Mouse (Mus musculus): Measurements from ENCODE around the gene Rap1b. TPM values are rescaled to one million over a fixed set of nuclear protein-coding genes. Genes with fewer than 3 reads are reported as not detected.

The Rap1b gene
- polyA plus RNA-seq, 1 experiment from 2014 or later = 181 TPM

DNA sequence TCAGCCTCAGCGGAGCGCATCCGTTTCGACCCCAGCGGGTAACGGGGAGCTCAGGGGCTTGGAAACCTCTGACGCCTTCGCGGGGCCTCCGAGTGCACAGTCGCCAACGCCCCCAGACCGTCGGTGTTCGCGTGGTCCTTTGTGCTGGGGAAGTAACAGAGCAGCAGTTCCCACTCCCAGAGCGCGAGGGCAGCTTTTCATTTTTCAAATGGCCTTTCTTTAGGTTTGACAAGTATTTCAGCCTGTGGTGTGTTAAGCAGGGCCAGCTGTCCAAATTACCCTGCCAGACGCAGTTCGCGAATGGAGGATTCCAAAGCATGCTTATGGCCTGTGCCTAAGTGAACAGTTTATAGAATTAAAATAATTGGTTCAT is 411 bp upstream of the Rap1b start:
- Histone ChIP-seq H3K9me3 (ENCODE audit: control insufficient read depth, low read length) (no peaks in the 10 kb centered on the region), H3K27me3 (ENCODE audit: control insufficient read depth, insufficient read depth, low read length) (no peaks in the 10 kb centered on the region), H3K27ac (peak overlapping the region; percentile 99), H3K4me1 (replicated peaks; ENCODE audit: control insufficient read depth, insufficient read depth, low read length) (peaks cover 27% of the 10 kb centered on the region), H3K9ac (peak overlapping the region; percentile 95), H3K4me2 (replicated peaks) (peak overlapping the region; percentile 84), H3K36me3 (replicated peaks; ENCODE audit: control insufficient read depth, insufficient read depth) (no peaks in the 10 kb centered on the region), H3K4me3 (replicated peaks; ENCODE audit: low read length) (peak overlapping the region; percentile 89)
- peak; percentile 92 for ATAC-seq (ENCODE audit: low FRiP score)
- under 1% methylated on average over 21 of the region's 21 CpGs for WGBS
- DNase-seq (ENCODE audit: low spot score) = peak; percentile 76

DNA sequence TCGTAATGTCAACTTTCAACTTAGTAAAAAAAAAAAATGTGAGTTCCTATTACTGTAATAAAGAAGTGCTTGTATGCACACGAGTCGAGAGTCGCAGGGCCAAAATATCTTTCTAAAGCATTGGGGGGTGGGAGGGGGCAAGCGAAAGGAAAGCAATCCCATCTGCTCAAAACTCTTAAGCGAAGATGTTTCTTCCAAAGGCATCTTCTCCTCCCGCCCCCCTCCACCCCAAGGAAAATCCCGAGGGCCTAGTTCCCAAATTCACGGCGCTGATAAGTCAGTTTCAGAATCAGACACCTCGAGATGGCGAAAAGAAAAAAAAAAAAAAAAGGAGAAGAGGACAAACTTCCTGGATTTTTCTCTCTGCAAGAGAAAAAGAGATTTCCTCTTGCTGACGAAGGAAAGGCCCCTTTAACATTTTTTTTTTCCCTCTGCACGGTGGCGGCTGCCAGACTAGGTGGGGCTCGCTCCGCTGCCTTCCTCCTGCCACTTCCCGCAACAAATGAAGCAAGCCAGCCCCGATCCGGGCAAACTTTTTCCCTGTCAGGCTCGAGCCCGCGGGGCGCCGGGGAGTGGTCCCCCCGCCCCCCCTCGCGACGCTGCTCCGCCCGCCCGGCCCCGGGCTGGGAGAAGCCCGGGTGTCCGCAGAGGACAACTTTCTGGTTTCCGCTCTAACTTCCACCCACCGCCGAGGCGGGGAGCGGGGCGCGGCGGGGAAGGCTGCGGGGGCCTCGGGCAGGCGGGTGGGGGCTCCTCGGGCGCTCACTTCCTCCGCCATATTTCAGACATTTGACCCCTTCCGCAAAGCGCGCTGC is 846 bp downstream of the Rap1b start:
- DNase-seq (ENCODE audit: low spot score) (peak; percentile 60), ATAC-seq (ENCODE audit: low FRiP score) (peak; percentile 25)
- peak overlapping the region; percentile 89 for H3K4me3 ChIP-seq (replicated peaks; ENCODE audit: low read length)
- 2% methylated on average over 49 of the region's 52 CpGs for WGBS
- peaks cover 27% of the 10 kb centered on the region for H3K4me1 ChIP-seq (replicated peaks; ENCODE audit: control insufficient read depth, insufficient read depth, low read length)
- H3K9ac ChIP-seq = peak overlapping the region; percentile 95
- no peaks in the 10 kb centered on the region for H3K9me3 ChIP-seq (ENCODE audit: control insufficient read depth, low read length)
- peak overlapping the region; percentile 84 for H3K4me2 ChIP-seq (replicated peaks)
- H3K27ac ChIP-seq = peak overlapping the region; percentile 99
- no peaks in the 10 kb centered on the region for H3K36me3 ChIP-seq (replicated peaks; ENCODE audit: control insufficient read depth, insufficient read depth)
- no peaks in the 10 kb centered on the region for H3K27me3 ChIP-seq (ENCODE audit: control insufficient read depth, insufficient read depth, low read length)

GRCm38 (mm10) chr10:117844279-117844678 is 1.6 kb downstream of the Rap1b start:
- H3K27me3 ChIP-seq (ENCODE audit: control insufficient read depth, insufficient read depth, low read length) = no peaks in the 10 kb centered on the region
- H3K9ac ChIP-seq = peak overlapping the region; percentile 95
- WGBS = 36% methylated on average over 5 of the region's 5 CpGs
- no peaks in the 10 kb centered on the region for H3K9me3 ChIP-seq (ENCODE audit: control insufficient read depth, low read length)
- no peak overlapping the region for H3K27ac ChIP-seq
- ATAC-seq (ENCODE audit: low FRiP score) (no peak), DNase-seq (ENCODE audit: low spot score) (no peak)
- H3K4me3 ChIP-seq (replicated peaks; ENCODE audit: low read length) = peak overlapping the region; percentile 89
- peak overlapping the region; percentile 84 for H3K4me2 ChIP-seq (replicated peaks)
- peaks cover 27% of the 10 kb centered on the region for H3K4me1 ChIP-seq (replicated peaks; ENCODE audit: control insufficient read depth, insufficient read depth, low read length)
- H3K36me3 ChIP-seq (replicated peaks; ENCODE audit: control insufficient read depth, insufficient read depth) = no peaks in the 10 kb centered on the region

- 74% methylated on average over 5 of the region's 5 CpGs for WGBS
- H3K27ac ChIP-seq = no peak overlapping the region
- H3K36me3 ChIP-seq (replicated peaks; ENCODE audit: control insufficient read depth, insufficient read depth) = no peaks in the 10 kb centered on the region
- peaks cover 27% of the 10 kb centered on the region for H3K4me1 ChIP-seq (replicated peaks; ENCODE audit: control insufficient read depth, insufficient read depth, low read length)
- H3K27me3 ChIP-seq (ENCODE audit: control insufficient read depth, insufficient read depth, low read length) = no peaks in the 10 kb centered on the region
- DNase-seq (ENCODE audit: low spot score) = no peak
- peak overlapping the region; percentile 95; the same call in 1 of the 2 replicates for H3K9ac ChIP-seq
- H3K9me3 ChIP-seq (ENCODE audit: control insufficient read depth, low read length) = no peaks in the 10 kb centered on the region
- peak overlapping the region; percentile 84 for H3K4me2 ChIP-seq (replicated peaks)
- ATAC-seq (ENCODE audit: low FRiP score) = no peak
- H3K4me3 ChIP-seq (replicated peaks; ENCODE audit: low read length) = peak overlapping the region; percentile 89; the same call in 1 of the 2 replicates
Observed at GRCm38 (mm10) chr10:117843690-117844089, 2.1 kb downstream of the Rap1b start.

DNA sequence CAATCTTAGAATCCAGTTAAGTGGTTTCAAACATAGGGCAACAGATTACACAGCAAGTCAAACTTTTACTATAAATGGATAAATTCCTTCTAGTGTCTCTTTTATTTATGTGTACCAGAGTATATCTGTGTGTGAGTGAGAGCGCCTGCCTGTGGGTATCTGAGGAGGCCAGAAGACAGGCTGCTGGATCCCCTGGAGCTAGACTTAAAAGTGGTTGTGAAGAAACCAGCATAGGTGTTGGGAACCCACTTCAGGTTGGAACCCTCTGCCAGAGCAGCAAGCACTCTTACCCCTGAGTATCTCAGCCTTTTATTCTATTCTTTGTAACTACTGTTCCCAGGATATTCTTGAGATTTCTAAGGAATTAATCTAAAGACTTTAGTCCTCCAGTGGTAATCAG is 4.1 kb downstream of the Rap1b start:
- no peaks in the 10 kb centered on the region for H3K9me3 ChIP-seq (ENCODE audit: control insufficient read depth, low read length)
- 91% methylated on average over 1 of the region's 1 CpGs for WGBS
- H3K9ac ChIP-seq = no peak overlapping the region
- no peak overlapping the region for H3K4me2 ChIP-seq (replicated peaks)
- DNase-seq (ENCODE audit: low spot score) (no peak), ATAC-seq (ENCODE audit: low FRiP score) (no peak)
- no peaks in the 10 kb centered on the region for H3K36me3 ChIP-seq (replicated peaks; ENCODE audit: control insufficient read depth, insufficient read depth)
- no peak overlapping the region for H3K27ac ChIP-seq
- no peak overlapping the region for H3K4me3 ChIP-seq (replicated peaks; ENCODE audit: low read length)
- H3K27me3 ChIP-seq (ENCODE audit: control insufficient read depth, insufficient read depth, low read length) = no peaks in the 10 kb centered on the region
- peaks cover 19% of the 10 kb centered on the region for H3K4me1 ChIP-seq (replicated peaks; ENCODE audit: control insufficient read depth, insufficient read depth, low read length)

- H3K27ac ChIP-seq = no peak overlapping the region
- H3K4me3 ChIP-seq (replicated peaks; ENCODE audit: low read length) = no peak overlapping the region
- H3K9me3 ChIP-seq (ENCODE audit: control insufficient read depth, low read length) = no peaks in the 10 kb centered on the region
- DNase-seq (ENCODE audit: low spot score) (no peak), ATAC-seq (ENCODE audit: low FRiP score) (no peak)
- no peak overlapping the region for H3K9ac ChIP-seq
- H3K4me2 ChIP-seq (replicated peaks) = no peak overlapping the region
- WGBS = 95% methylated on average over 5 of the region's 5 CpGs
- H3K36me3 ChIP-seq (replicated peaks; ENCODE audit: control insufficient read depth, insufficient read depth) = no peaks in the 10 kb centered on the region
- H3K27me3 ChIP-seq (ENCODE audit: control insufficient read depth, insufficient read depth, low read length) = no peaks in the 10 kb centered on the region
- H3K4me1 ChIP-seq (replicated peaks; ENCODE audit: control insufficient read depth, insufficient read depth, low read length) = peaks cover 15% of the 10 kb centered on the region
Observed at GRCm38 (mm10) chr10:117840431-117840995, 5.3 kb downstream of the Rap1b start.

- Histone ChIP-seq H3K27ac (no peak overlapping the region), H3K9ac (no peak overlapping the region), H3K36me3 (replicated peaks; ENCODE audit: control insufficient read depth, insufficient read depth) (no peaks in the 10 kb centered on the region), H3K27me3 (ENCODE audit: control insufficient read depth, insufficient read depth, low read length) (no peaks in the 10 kb centered on the region), H3K4me2 (replicated peaks) (no peak overlapping the region), H3K4me1 (replicated peaks; ENCODE audit: control insufficient read depth, insufficient read depth, low read length) (peaks cover 14% of the 10 kb centered on the region), H3K4me3 (replicated peaks; ENCODE audit: low read length) (no peak overlapping the region), H3K9me3 (ENCODE audit: control insufficient read depth, low read length) (no peaks in the 10 kb centered on the region)
- no peak for DNase-seq (ENCODE audit: low spot score)
- WGBS = 92% methylated on average over 3 of the region's 3 CpGs
- no peak for ATAC-seq (ENCODE audit: low FRiP score)
Observed at GRCm38 (mm10) chr10:117839737-117840136, 6.1 kb downstream of the Rap1b start.

DNA sequence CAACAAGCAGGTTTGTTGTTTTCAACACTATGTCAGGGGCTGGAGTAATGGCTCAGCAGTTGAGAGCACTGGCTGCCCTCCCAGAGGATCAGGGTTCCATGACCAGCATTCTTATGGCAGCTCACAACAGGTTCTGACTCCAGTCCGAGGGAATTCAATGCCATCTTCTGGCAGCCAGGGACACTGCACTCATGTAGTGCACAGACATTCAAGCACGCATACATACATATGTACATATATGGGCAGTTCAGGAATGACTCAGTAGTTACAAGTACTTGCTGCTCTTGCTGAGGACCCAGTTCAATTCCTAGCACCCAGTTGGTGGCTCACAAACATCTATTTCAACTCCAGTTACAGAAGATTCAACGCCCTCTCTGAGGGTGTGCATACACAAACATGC is 6.9 kb downstream of the Rap1b start:
- no peak for DNase-seq (ENCODE audit: low spot score)
- 93% methylated on average over 3 of the region's 3 CpGs for WGBS

DNA sequence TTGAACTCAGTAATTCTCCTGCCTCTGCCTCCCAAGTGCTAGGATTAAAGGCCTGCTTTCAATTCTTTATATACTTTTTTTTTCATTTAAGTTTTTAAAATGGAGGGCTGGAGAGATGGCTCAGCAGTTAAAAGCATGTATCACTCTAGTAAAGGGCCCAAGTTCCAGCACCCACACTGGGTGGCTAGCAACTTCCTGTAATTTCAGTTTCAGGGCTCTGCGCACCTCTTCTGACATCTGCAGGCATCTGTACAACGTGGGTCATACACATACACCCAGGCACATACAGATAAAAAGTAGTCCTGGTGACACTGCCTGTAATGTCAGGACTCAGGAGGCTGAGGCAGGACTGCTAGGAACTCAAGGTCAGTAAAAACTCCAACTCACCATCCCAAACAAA is 9.5 kb downstream of the Rap1b start:
- no peaks in the 10 kb centered on the region for H3K4me1 ChIP-seq (replicated peaks; ENCODE audit: control insufficient read depth, insufficient read depth, low read length)
- H3K4me3 ChIP-seq (replicated peaks; ENCODE audit: low read length) = no peak overlapping the region
- no peak overlapping the region for H3K4me2 ChIP-seq (replicated peaks)
- no peaks in the 10 kb centered on the region for H3K9me3 ChIP-seq (ENCODE audit: control insufficient read depth, low read length)
- no peaks in the 10 kb centered on the region for H3K27me3 ChIP-seq (ENCODE audit: control insufficient read depth, insufficient read depth, low read length)
- H3K36me3 ChIP-seq (replicated peaks; ENCODE audit: control insufficient read depth, insufficient read depth) = no peaks in the 10 kb centered on the region
- DNase-seq (ENCODE audit: low spot score) (no peak), ATAC-seq (ENCODE audit: low FRiP score) (no peak)
- WGBS = 94% methylated on average over 2 of the region's 2 CpGs
- no peak overlapping the region for H3K9ac ChIP-seq
- H3K27ac ChIP-seq = no peak overlapping the region

More for the DNA sequence above, 6.9 kb downstream of the Rap1b start:
- ATAC-seq (ENCODE audit: low FRiP score) = no peak
- no peak overlapping the region for H3K9ac ChIP-seq
- H3K4me1 ChIP-seq (replicated peaks; ENCODE audit: control insufficient read depth, insufficient read depth, low read length) = peaks cover 5% of the 10 kb centered on the region
- no peak overlapping the region for H3K27ac ChIP-seq
- H3K4me3 ChIP-seq (replicated peaks; ENCODE audit: low read length) = no peak overlapping the region
- no peaks in the 10 kb centered on the region for H3K9me3 ChIP-seq (ENCODE audit: control insufficient read depth, low read length)
- H3K4me2 ChIP-seq (replicated peaks) = no peak overlapping the region
- H3K27me3 ChIP-seq (ENCODE audit: control insufficient read depth, insufficient read depth, low read length) = no peaks in the 10 kb centered on the region
- H3K36me3 ChIP-seq (replicated peaks; ENCODE audit: control insufficient read depth, insufficient read depth) = no peaks in the 10 kb centered on the region

Data from hindbrain, embryonic 14.5 days (tissue).